In the genomic region with DNA sequence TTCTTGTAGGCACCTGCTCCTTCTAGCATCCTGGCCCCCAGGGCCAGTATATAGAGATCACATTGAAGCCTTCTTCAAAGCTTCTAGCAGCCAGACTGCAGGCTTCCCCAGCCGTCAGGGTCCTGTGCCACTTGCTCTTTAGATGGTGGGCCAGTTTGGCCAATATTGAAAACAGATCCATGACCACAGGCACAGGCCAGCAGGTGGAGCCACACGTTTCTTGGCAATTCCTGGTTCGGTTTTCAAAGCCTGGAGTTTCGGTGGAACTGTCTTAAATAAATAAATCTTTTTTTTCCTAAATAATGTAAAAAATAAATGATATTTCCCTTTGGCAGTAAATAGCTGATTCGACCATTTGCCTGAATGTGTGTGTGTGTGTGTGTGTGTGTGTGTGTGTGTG, we compare ENCODE assay signal across 9 mouse cellular contexts.
A peak's percentile ranks its signal among the peaks of the same experiment; 100 is the strongest.
DNase-seq lines count a peak whose midpoint lies in the region; ATAC-seq and TF ChIP-seq lines count a peak whose summit lies in the region.
"Had no signal": no experiment of that assay in that cellular context is flagged by ENCODE, and none has a peak within 500 bp of the region (broad histone marks: within the 10 kb centered on the region; RNA-seq: fewer than 3 reads in every experiment).

No protein-coding gene starts in this region.

- no peaks in the 10 kb centered on the region for H3K36me3 ChIP-seq in heart, embryonic 12.5 days
- no peaks in the 10 kb centered on the region for H3K36me3 ChIP-seq in E14TG2a.4 (ENCODE audit: insufficient read depth, low read length)
- H3K36me3 ChIP-seq in hindbrain, embryonic 16.5 days (ENCODE audit: control insufficient read depth, insufficient read depth, low read length): no peaks in the 10 kb centered on the region
- H3K36me3 ChIP-seq in lung, embryonic 14.5 days (ENCODE audit: insufficient read depth): peaks cover 3% of the 10 kb centered on the region; the same call in 1 of the 2 replicates
- H3K36me3 ChIP-seq in splenic B cell, adult 2 months (ENCODE audit: control insufficient read depth, insufficient read depth, low read length, poor library complexity, severe bottlenecking): no peaks in the 10 kb centered on the region
- H3K36me3 ChIP-seq: neural tube, embryonic 13.5 days had no signal

- ATAC-seq in heart, embryonic 12.5 days (ENCODE audit: insufficient number of reproducible peaks, low FRiP score): no peak
- 0 out of 2 replicates have a peak, but pooled peaks have one; percentile 48 for ATAC-seq in hindbrain, embryonic 16.5 days
- ATAC-seq in lung, embryonic 14.5 days (ENCODE audit: insufficient read depth): peak; percentile 39; the same call in 1 of the 2 replicates

- no peaks in the 10 kb centered on the region for H3K9me3 ChIP-seq in heart, embryonic 12.5 days (replicated peaks)
- no peaks in the 10 kb centered on the region for H3K9me3 ChIP-seq in E14TG2a.4 (ENCODE audit: low read length)
- H3K9me3 ChIP-seq in hindbrain, embryonic 16.5 days (ENCODE audit: control insufficient read depth, low read length): no peaks in the 10 kb centered on the region
- no peaks in the 10 kb centered on the region for H3K9me3 ChIP-seq in lung, embryonic 14.5 days (ENCODE audit: low read depth, low read length)
- H3K9me3 ChIP-seq: neural tube, embryonic 13.5 days had no signal

- TF ChIP-seq CTCF in E14TG2a.4 (conservative IDR thresholded peaks at IDR 0.05; ENCODE audit: low read length): peak; percentile 17; the same call in 1 of the 2 replicates
- peak; percentile 66 for TF ChIP-seq CTCF in lung, embryonic 14.5 days (IDR thresholded peaks at IDR 0.05; ENCODE audit: low read depth)

- peak; percentile 68 for DNase-seq in heart, postnatal 4 days
- peak; percentile 37 to 64 for DNase-seq in adrenal gland, postnatal 36 days
- DNase-seq in lung, embryonic 14.5 days: peak; percentile 73
- DNase-seq in splenic B cell, adult 2 months (ENCODE audit: low read depth, low spot score): peak; percentile 33
- DNase-seq in thymus, postnatal 25 days: no peak

- no peaks in the 10 kb centered on the region for H3K27me3 ChIP-seq in heart, embryonic 12.5 days (replicated peaks)
- H3K27me3 ChIP-seq in E14TG2a.4 (ENCODE audit: insufficient read depth, low read length): no peaks in the 10 kb centered on the region; the same call in 1 of the 2 replicates
- H3K27me3 ChIP-seq in hindbrain, embryonic 16.5 days (replicated peaks; ENCODE audit: control insufficient read depth, insufficient read depth, low read length): no peaks in the 10 kb centered on the region
- no peaks in the 10 kb centered on the region for H3K27me3 ChIP-seq in lung, embryonic 14.5 days (ENCODE audit: insufficient read depth, low read length)
- no peaks in the 10 kb centered on the region; the same call in 1 of the 2 replicates for H3K27me3 ChIP-seq in splenic B cell, adult 2 months (ENCODE audit: control insufficient read depth, insufficient read depth, low read length, poor library complexity, severe bottlenecking)
- H3K27me3 ChIP-seq: neural tube, embryonic 13.5 days had no signal

- H3K27ac ChIP-seq in heart, embryonic 12.5 days (ENCODE audit: poor library complexity, severe bottlenecking): no peak overlapping the region
- H3K27ac ChIP-seq in hindbrain, embryonic 16.5 days (ENCODE audit: low read depth, low read length): no peak overlapping the region
- H3K27ac ChIP-seq in lung, embryonic 14.5 days (ENCODE audit: low read depth): no peak overlapping the region
- H3K27ac ChIP-seq: neural tube, embryonic 13.5 days had no signal

- WGBS in heart, embryonic 12.5 days: 46% methylated on average over 5 of the region's 5 CpGs
- 42% methylated on average over 5 of the region's 5 CpGs for WGBS in hindbrain, embryonic 16.5 days
- 37% methylated on average over 5 of the region's 5 CpGs for WGBS in lung, embryonic 14.5 days

- no peak overlapping the region for H3K4me2 ChIP-seq in heart, embryonic 12.5 days
- H3K4me2 ChIP-seq in hindbrain, embryonic 16.5 days (ENCODE audit: low read length): no peak overlapping the region
- no peak overlapping the region for H3K4me2 ChIP-seq in lung, embryonic 14.5 days
- H3K4me2 ChIP-seq: neural tube, embryonic 13.5 days had no signal

- H3K4me3 ChIP-seq in heart, embryonic 12.5 days: no peak overlapping the region
- H3K4me3 ChIP-seq in E14TG2a.4 (replicated peaks; ENCODE audit: low read length): no peak overlapping the region
- H3K4me3 ChIP-seq in hindbrain, embryonic 16.5 days (ENCODE audit: low read length): no peak overlapping the region
- no peak overlapping the region for H3K4me3 ChIP-seq in lung, embryonic 14.5 days (ENCODE audit: low read depth, low read length)
- H3K4me3 ChIP-seq: neural tube, embryonic 13.5 days had no signal

- peaks cover 5% of the 10 kb centered on the region; the same call in 1 of the 2 replicates for H3K4me1 ChIP-seq in heart, embryonic 12.5 days (replicated peaks)
- no peaks in the 10 kb centered on the region for H3K4me1 ChIP-seq in E14TG2a.4 (replicated peaks; ENCODE audit: low read depth, low read length)
- H3K4me1 ChIP-seq in hindbrain, embryonic 16.5 days (ENCODE audit: control insufficient read depth, insufficient read depth, low read depth, low read length): no peaks in the 10 kb centered on the region
- H3K4me1 ChIP-seq in lung, embryonic 14.5 days (ENCODE audit: insufficient read depth): no peaks in the 10 kb centered on the region
- H3K4me1 ChIP-seq: neural tube, embryonic 13.5 days had no signal

- H3K9ac ChIP-seq in heart, embryonic 12.5 days: no peak overlapping the region
- no peak overlapping the region for H3K9ac ChIP-seq in hindbrain, embryonic 16.5 days (ENCODE audit: low read depth, low read length)
- H3K9ac ChIP-seq in lung, embryonic 14.5 days: no peak overlapping the region
- H3K9ac ChIP-seq: neural tube, embryonic 13.5 days had no signal
